Mouse (Mus musculus): ENCODE data around the gene Cbr2. TPM values are rescaled to one million over a fixed set of nuclear protein-coding genes. Genes with fewer than 3 reads are reported as not detected.
A peak's percentile ranks its signal among the peaks of the same experiment; 100 is the strongest.

Gene Cbr2
- total and polyA plus RNA-seq, 3 experiments, result not detected

DNA sequence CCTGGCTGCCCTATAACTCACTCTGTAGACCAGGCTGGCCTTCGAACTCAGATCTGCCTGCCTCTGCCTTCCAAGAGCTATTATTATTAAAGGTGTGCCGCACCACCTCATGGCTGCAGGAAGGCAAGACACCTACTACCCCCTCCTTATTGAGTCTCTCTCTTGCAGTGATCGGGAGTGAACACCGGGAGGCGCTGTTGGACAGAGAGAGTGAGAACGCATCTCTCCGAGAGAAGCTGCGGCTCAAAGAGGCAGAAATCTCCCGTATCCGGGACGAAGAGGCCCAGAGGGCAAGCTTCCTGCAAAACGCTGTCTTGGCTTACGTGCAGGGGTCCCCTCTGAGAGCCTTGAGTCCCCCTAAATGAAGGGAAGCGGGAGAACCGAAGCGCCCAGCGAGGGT, 11.5 kb downstream of the Cbr2 start:
- peak; percentile 74 for DNase-seq (ENCODE audit: low read depth, low spot score)
- Histone ChIP-seq H3K27ac (ENCODE audit: control insufficient read depth, low read depth, low read length) (no peak overlapping the region), H3K79me2 (ENCODE audit: control insufficient read depth, insufficient read depth, low read length, poor library complexity) (no peaks in the 10 kb centered on the region), H3K4me3 (ENCODE audit: control insufficient read depth in 1 of 2, insufficient read depth in 1 of 2, low read depth in 2 of 2, low read length in 2 of 2) (no peak overlapping the region), H3K9ac (ENCODE audit: control insufficient read depth, low read depth, low read length, poor library complexity, severe bottlenecking) (no peak overlapping the region), H3K4me1 (ENCODE audit: control insufficient read depth in 1 of 2, insufficient read depth in 2 of 2, low read length in 2 of 2) (no peaks in the 10 kb centered on the region), H3K36me3 (ENCODE audit: control insufficient read depth in 1 of 2, insufficient read depth in 2 of 2, low read length in 2 of 2) (no peaks in the 10 kb centered on the region; a peak in 1 of 4 replicates), H3K9me3 (replicated peaks; ENCODE audit: insufficient read depth, low read length) (no peaks in the 10 kb centered on the region), H3K27me3 (ENCODE audit: control insufficient read depth in 1 of 2, insufficient read depth in 2 of 2, low read length in 2 of 2) (no peaks in the 10 kb centered on the region)
- TF ChIP-seq GATA1 (IDR thresholded peaks at IDR 0.05; ENCODE audit: low read depth, low read length), result no peak
- no peak for TF ChIP-seq HCFC1 (IDR thresholded peaks at IDR 0.05; ENCODE audit: low read depth, low read length)
- TF ChIP-seq SIN3A (IDR thresholded peaks at IDR 0.05; ENCODE audit: low read length), result no peak
- TF ChIP-seq BHLHE40 (IDR thresholded peaks at IDR 0.05; ENCODE audit: borderline replicate concordance, low read depth, low read length), result no peak
- no peak for TF ChIP-seq KAT2A (conservative IDR thresholded peaks at IDR 0.05; ENCODE audit: low read depth, low read length)
- TF ChIP-seq SMC3 (IDR thresholded peaks at IDR 0.05; ENCODE audit: low read depth, low read length), result peak; percentile 73
- TF ChIP-seq MAX (IDR thresholded peaks at IDR 0.05; ENCODE audit: low read length), result no peak
- TF ChIP-seq UBTF (IDR thresholded peaks at IDR 0.05; ENCODE audit: borderline replicate concordance, insufficient read depth, low read depth, low read length), result no peak
- TF ChIP-seq TBP (IDR thresholded peaks at IDR 0.05; ENCODE audit: low read depth, low read length), result no peak
- TF ChIP-seq CTCF (IDR thresholded peaks at IDR 0.05 in 2 of 3, conservative IDR thresholded peaks at IDR 0.05 in 1 of 3; ENCODE audit: control insufficient read depth in 1 of 3, insufficient read depth in 1 of 3, low read depth in 2 of 3, low read length in 3 of 3, poor library complexity in 1 of 3, severe bottlenecking in 1 of 3), result peak; percentile 71 to 85 (median 78)
- peak; percentile 59 for TF ChIP-seq ZC3H11A (IDR thresholded peaks at IDR 0.05; ENCODE audit: low read depth, low read length)
- no peak for TF ChIP-seq MXI1 (IDR thresholded peaks at IDR 0.05; ENCODE audit: low read depth, low read length)
- peak; percentile 78 for TF ChIP-seq RAD21 (IDR thresholded peaks at IDR 0.05; ENCODE audit: low read depth, low read length)
- TF ChIP-seq GABPA (IDR thresholded peaks at IDR 0.05; ENCODE audit: low read depth, low read length), result no peak
- no peak for TF ChIP-seq POLR2AphosphoS5 (IDR thresholded peaks at IDR 0.05; ENCODE audit: borderline replicate concordance, low read depth, low read length)
- no peak for TF ChIP-seq NELFE (IDR thresholded peaks at IDR 0.05; ENCODE audit: low read depth, low read length)
- TF ChIP-seq NRF1 (IDR thresholded peaks at IDR 0.05; ENCODE audit: insufficient read depth, low read depth, low read length, poor library complexity, severe bottlenecking), result no peak

DNA sequence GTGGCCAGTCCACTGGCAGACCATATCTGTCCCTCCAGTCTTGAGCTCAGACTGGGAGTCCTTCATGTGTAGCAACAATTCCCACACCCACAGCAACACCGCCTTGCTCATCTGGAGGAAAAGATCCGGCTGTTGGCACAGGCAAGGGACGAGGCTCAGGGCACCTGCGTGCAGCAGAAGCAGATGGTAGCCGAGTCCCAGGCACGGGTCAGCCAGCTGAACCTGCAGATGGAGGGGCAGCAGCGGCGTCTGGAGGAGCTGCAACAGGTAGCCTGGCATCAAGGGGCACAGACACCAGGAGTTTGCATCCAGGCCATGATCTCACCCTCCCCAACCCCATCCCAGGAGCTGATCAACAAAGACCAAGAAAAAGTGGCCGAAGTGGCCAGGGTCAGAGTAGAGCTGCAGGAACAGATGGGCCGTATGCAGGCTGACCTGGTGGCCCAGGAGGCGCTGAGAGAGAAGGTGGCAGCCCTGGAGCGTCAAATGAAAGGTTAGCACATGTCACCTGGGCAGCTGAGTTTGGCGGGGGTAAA, 12.0 kb downstream of the Cbr2 start:
- Histone ChIP-seq H3K27ac (ENCODE audit: control insufficient read depth, low read depth, low read length) (no peak overlapping the region), H3K27me3 (ENCODE audit: control insufficient read depth in 1 of 2, insufficient read depth in 2 of 2, low read length in 2 of 2) (no peaks in the 10 kb centered on the region), H3K79me2 (ENCODE audit: control insufficient read depth, insufficient read depth, low read length, poor library complexity) (no peaks in the 10 kb centered on the region), H3K4me1 (ENCODE audit: control insufficient read depth in 1 of 2, insufficient read depth in 2 of 2, low read length in 2 of 2) (peaks cover 0 to 3% of the 10 kb centered on the region in 2 experiments; a peak in 2 of 4 replicates), H3K9ac (ENCODE audit: control insufficient read depth, low read depth, low read length, poor library complexity, severe bottlenecking) (no peak overlapping the region), H3K36me3 (ENCODE audit: control insufficient read depth in 1 of 2, insufficient read depth in 2 of 2, low read length in 2 of 2) (peaks cover 0 to under 1% of the 10 kb centered on the region in 2 experiments; a peak in 1 of 4 replicates), H3K9me3 (replicated peaks; ENCODE audit: insufficient read depth, low read length) (no peaks in the 10 kb centered on the region), H3K4me3 (ENCODE audit: control insufficient read depth in 1 of 2, insufficient read depth in 1 of 2, low read depth in 2 of 2, low read length in 2 of 2) (no peak overlapping the region)
- DNase-seq (ENCODE audit: low read depth, low spot score), result no peak
- no peak for TF ChIP-seq CTCF (IDR thresholded peaks at IDR 0.05 in 2 of 3, conservative IDR thresholded peaks at IDR 0.05 in 1 of 3; ENCODE audit: control insufficient read depth in 1 of 3, insufficient read depth in 1 of 3, low read depth in 2 of 3, low read length in 3 of 3, poor library complexity in 1 of 3, severe bottlenecking in 1 of 3)
- TF ChIP-seq MYC (IDR thresholded peaks at IDR 0.05; ENCODE audit: low read depth, low read length), result no peak
- TF ChIP-seq RAD21 (IDR thresholded peaks at IDR 0.05; ENCODE audit: low read depth, low read length), result no peak
- no peak for TF ChIP-seq GABPA (IDR thresholded peaks at IDR 0.05; ENCODE audit: low read depth, low read length)
- no peak for TF ChIP-seq TCF12 (IDR thresholded peaks at IDR 0.05; ENCODE audit: low read depth, low read length)
